Mouse (Mus musculus): ENCODE measurements at regions not wholly inside any gene's neighbourhood (a gene's known extent, or its start where the extent isn't known, plus 50 kb on each side); places are given as distances from the start of the nearest gene placed in this dataset.

DNA sequence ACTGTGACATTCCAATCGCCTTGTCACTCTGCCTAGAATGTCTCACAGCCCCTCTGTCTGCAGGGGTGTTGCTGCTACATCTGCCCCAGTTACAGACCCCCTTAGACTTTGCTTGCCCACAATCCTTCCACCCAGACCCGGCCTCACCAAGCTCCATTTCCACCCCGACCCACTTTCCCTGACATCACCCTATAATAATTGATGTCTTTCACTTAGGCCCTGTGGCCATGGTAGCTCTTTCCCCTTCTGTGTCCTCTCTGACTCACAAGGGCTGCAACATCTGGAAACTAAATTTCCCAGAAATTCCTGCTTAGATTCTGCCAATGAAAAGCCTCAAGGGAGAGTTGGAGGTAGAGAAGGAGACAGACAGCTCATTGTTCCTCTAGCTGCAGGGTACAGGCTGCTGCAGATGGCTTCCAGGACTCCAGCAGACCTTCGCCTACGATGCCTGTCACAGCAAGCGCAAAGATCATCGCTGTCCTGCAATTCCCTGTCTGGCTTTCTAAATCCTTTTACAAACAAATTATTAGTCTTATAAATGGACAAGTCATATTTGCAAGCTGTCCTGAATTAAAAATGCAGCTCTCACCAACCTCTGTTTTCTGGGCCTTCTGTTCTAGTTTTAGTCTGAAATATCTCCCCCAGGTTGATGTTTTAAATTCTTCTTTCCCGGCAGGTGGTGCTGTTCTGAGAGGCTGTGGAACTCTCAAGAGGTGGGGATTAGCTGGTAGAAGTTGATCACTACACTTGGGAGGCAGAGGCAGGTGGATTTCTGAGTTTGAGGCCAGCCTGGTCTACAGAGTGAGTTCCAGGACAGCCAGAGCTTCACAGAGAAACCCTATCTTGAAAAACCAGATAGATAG, 104.9 kb upstream of the Oxgr1 start:
- DNase-seq (ENCODE audit: low spot score) = no peak

DNA sequence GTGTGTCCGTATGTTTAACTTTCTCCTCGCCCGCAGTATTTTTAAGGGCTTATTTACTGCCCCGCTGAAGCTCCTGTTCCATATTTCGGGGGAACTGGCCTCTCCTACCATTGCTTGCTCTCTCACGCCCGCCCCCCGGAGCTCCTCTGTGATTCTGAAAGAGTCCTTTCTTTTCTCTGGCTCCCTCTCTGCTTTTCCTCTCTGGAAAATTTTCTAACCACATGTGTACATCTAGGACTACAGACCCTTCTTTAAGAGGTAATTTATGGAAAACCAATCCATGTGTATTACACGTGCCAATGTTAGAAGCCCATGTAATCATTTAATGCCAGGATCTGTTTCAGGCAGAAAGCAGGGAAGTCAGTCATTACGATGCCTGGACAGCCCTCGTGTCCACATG, 106.6 kb upstream of the Oxgr1 start:
- no peak for DNase-seq (ENCODE audit: low spot score)

DNA sequence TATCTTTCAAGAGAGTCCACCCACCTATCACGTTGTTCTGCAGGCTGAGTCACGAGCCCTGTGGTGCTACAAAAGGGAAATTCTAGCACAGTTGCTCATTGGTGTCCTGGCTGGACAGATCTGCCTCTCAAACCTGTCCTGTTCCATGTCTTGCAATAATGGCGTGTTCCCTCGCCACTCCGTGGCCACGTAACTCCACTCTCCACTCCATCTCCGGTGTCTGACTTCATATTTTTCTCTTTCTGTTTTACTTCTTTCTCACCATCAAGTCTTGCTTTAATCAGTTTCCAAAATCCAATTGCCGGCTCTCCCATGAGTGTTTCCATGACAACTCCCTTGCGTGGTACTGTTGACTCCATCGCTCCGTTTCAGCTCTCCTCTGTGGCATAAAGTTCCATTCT, 107.1 kb upstream of the Oxgr1 start:
- DNase-seq (ENCODE audit: low spot score) = peak; percentile 57

DNA sequence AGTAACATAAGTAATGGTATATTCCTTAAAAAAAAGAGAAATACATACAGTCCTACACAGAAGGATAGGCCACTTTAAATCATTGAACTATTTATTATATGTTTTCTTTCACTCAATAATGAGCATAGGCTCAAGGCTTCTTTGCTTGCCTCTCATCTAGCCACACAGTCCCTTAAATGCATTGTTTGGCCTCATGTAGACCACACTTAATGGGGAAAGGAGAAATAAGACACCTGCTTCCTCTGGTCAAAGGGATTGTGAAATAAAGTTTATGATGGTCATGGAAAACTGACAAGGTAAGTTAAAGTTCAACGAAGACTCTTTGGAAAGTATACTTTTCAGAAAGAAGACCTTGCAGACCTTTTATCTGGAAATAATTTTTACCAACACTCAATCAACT, 108.4 kb upstream of the Oxgr1 start:
- DNase-seq (ENCODE audit: low spot score) = no peak

DNA sequence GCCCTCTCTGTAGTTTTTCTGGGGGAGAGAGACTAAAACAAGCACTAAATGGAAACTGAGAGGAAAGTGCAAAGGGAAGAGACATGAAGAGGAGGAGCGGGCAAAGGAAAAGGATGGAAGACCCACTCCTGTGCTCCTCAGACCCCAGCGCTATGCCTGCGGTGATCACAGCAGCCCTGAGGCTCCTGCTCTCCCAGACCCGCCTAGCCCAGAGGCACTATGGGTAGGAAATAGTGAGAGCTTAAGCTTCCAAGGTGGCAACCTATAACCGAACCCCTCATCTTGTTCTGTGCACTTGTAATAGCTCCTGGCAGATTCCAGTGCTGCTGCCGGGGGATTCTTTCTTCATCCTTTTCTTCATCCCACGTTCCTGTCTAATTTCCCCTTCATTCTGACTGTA, 112.2 kb upstream of the Oxgr1 start:
- no peak for DNase-seq (ENCODE audit: low spot score)

DNA sequence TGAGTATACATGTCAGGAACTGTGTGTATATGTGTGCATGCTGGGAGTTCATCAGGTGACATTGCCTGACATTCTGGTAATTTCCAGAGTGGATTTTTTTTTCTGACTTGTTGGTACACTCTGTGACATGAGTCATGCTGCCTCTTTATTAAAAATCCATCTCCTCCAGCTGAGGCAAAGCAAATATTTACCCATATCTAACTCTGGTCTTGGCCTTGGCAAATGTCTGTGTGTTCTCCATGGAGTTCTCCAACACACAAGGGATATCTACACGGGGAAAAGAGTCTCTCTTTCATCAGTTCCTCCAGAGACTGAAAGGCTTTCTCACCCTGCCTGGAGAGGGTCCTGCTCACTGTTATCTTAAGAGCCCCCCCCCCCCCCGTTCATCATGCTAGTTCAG, 111.3 kb upstream of the Mbnl2 start:
- no peak for DNase-seq (ENCODE audit: low spot score)

DNA sequence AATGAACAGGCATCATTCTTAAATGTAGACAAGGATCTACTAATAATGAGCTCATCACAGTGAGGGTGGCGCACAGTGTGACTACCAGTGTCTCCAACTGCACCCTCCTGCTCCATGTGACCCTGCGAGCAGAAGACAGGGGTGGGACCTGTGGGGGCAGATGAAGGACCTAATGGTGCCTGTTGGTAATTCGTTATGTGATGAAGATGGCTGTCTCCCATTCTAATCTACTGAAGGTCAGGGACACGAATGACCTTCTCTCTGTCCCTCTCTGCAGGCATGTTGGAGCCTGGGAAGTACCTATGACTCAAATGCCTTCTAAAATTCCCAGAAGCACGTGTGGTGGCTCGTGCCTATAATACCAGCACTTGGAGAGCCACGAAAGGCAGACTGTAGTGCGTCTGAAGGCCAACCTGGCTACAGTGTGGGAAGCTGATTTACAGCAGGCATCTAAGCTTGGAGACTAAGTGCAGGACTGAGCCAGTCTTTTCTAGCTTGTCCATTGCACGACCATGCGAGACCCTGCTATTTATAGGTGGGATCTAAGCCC, 109.9 kb upstream of the Mbnl2 start:
- DNase-seq (ENCODE audit: low spot score) = no peak

DNA sequence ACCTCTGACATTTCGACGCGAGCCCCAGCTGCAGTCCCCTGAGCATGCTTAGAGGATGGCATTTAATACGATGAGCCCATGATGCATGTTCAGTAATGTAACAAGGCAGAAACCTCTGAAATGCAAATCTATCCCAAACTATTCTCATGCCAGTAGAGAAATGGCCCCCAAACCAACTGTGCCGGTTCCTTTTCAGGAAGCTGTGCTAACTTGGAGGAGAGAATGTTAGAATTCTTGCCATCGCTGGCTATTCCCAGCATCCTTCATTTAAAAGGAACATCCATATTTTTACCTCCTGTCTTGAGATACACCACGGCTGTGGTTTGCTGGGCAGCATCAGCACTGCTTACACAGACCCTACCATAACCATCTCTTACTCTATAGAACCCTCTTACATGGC, 104.7 kb upstream of the Mbnl2 start:
- no peak for DNase-seq (ENCODE audit: low spot score)

DNA sequence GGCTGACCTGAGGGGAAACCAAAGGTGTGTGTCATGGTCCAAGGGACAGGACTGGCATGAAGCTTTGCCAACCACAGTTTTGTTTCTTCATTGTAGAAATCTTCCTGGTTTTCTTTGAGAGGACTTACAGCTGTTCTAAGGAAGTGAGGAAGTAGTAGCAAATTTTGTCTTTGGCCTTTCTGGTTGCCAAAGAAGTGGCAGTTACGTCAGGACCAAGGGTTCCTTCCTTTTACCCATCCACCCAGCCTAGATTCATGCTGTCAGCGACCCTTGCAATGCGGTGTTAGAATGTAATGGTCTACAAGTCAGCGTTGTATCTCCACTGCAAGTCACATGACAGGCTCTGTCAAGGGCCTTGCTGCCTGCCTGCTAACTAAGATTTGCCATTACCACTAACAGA, 103.4 kb upstream of the Mbnl2 start:
- DNase-seq (ENCODE audit: low spot score) = no peak

DNA sequence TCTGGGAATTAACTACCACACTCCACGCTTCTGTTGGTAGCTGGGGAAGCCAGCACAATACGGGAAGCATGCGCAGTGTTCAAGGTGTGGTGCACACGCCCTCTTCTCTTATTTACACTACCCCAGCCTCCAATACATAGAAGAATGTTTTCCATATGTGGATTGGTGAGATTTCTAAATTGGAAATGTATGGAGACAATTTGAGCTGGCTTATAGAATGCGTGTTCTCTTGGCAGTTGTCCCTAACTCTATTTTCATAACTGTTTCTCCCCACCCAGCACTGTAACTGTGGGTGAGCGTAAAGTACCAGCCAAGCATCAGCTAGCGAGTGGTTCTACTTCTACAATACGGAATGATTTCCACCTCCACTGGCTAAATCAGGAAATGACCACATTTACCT, 102.6 kb upstream of the Mbnl2 start:
- DNase-seq (ENCODE audit: low spot score) = no peak

DNA sequence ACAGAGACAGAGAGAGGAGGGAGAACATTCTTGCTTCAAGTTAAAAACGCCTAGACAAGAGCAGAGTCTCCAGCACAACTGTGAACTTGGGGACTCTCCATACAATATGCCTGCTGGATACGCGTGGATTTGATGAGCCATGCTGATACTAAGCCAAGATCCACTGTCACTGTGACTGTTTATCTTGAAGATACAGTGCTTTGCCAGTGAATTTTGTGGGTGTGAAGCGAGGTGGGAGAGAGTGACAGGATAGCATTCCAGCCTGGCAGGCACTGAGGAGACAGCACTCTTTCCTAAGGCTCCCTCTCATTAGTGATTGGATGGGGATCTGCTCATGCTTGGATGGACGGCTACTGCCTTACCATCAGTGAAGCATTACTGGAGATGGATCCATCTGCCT, 100.9 kb upstream of the Mbnl2 start:
- no peak for DNase-seq (ENCODE audit: low spot score)

DNA sequence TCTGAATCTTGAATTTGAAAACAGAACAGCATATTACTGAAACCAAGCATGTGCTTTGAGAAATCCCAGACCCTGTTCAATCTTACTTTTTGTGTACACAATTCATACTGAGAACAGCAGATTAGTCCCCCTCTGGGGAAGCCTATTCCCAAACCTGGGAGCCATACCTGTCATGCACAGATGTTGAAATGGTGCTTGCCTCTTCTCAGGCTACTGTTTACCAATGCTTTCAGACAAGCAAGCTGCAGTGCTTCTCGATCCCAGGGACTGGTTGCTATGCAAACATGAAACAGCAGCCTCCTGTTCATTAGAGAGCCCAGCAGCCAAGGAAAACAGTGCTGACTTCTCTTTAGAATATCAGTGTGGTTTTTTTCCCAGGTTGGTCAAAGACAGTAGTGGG, 80.3 kb upstream of the Mbnl2 start:
- no peak for DNase-seq (ENCODE audit: low spot score)

DNA sequence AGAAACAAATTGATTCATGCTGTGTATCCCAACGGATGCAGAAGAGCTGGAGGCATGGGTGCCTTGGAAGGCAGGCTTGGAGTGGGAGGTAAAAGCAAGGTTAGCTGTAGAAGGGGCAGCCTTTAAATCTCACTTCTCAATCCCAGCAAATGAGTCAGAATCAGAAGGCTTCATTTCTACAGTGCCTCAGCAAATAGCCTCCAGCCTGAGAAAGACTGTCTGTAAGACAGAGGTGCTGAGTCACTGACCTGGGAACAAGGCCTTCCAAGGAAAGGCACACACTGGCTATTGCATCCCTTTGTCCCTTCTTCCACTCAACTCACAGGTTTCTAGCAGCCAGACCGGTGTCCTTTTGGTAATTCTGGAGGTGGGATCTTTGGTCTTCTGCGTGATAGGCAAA, 63.7 kb upstream of the Mbnl2 start:
- DNase-seq (ENCODE audit: low spot score) = no peak

DNA sequence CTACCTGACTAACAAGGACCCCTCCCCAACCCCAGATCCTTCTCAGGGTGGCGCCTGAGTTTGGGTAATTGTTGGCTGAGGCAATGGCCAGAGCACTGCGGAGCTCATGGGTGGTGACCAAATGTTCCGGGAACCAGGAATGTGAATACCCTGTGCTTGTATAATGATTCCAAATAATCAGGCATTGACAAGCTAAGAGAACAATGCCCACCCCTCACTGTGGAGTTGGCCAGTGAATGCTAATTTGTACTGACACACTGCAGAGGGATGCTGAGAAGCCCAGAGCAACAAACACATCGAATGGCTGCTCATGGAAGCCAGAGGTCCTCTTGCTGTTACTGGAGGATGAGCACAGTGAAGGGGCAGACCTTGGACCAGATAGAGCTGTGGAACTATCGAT, 62.8 kb upstream of the Mbnl2 start:
- no peak for DNase-seq (ENCODE audit: low spot score)

DNA sequence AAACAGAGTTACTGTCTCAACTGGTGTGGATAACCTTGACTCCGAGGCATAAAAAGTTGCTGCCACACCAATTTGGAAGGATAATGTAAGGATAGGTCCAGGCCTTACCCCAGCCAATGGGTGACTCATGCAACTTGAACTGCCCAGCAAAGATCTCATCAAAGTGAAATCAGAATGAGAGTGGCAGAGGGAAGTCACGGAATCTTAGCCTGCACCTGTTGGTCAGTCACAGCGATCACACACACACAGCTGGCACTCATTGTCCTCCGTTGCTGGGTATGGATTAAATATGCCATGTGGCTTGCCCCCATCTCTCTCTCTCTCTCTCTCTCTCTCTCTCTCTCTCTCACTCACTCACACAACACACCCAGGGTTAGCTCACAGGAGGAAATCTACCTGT, 56.2 kb upstream of the Mbnl2 start:
- DNase-seq (ENCODE audit: low spot score) = no peak

DNA sequence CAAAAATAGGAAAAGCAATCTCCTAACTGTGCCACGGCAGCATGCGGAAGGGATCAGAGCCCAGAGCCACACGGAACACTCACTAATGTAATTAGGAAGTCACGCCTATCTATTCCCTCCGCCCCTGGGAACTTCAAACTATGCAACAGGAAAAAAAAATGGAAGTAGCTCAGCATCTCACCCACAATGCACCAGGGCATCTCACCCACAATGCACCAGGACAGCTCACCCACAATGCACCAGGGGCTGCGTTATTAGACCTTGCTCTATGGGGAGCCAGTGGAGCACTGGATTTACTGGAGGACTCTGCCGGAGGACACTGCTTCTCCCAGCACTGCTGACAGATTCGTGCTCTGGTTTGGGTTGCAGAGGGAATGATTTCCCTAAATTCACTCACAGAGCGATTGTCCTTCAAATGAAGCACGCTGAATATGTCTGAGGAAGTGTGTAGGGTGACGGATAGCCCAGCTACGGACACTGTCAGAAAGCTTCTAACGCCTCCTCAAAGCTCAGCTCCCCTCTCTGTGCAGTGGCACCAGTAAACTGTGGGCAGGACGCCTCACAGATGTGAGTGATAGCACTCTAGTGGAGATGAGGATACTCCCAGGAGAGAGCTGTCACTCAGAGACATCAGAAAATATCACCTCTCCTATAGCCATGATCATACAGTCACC, 51.8 kb upstream of the Mbnl2 start:
- DNase-seq (ENCODE audit: low spot score) = no peak

DNA sequence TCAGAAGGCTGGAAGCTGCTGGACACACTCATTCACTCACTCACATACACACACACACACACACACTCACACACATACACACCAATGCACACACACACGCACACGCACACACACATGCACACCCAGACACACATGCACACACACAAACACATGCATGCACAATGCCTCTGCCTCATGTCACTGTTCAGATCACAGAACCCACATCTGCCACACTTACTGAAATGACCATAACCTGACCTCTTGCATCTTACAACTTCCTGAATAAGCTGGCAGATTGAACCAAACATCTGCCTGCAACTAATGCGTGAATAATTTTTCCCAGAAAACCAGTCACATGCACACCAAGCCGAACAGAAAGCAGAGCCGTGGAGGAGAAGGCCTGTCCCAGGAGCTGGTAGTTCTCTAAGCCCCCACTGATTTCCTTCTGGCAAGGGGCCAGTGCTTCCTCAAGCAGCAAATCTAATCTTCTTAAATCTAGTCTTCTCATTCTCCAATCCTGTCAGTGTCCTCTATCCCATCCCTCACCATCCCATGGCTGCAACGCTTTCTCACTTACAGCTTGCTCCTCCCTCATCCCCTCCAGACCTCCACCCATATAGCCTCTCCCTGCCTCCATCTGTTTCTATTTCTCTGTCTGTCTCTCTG, 51.1 kb upstream of the Mbnl2 start:
- DNase-seq (ENCODE audit: low spot score) = no peak

DNA sequence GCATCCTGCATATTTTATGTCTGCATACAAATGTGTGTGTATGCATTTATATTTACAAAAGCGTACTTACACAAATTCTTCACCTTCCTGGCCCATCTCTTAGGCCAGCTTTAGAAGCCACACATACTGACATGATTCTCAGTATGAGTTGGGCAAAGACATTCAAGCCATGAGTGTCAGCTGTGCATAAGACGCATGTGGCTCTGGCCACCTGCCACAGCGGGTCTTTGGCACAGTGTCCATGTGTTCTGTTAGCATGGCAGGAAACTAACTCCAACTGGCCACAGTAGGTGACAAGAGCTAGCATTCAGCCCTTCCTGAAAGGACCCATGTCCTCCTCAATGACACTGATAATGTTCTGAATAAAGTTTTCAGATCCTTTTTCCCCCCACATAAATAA, 49.8 kb upstream of the Mbnl2 start:
- DNase-seq (ENCODE audit: low spot score) = no peak
